Mouse (Mus musculus): ENCODE measurements at regions not wholly inside any gene's neighbourhood (a gene's known extent, or its start where the extent isn't known, plus 50 kb on each side); places are given as distances from the start of the nearest gene placed in this dataset.
"Not testable (repeated sequence)": the region's sequence is repeated elsewhere in the genome, so short reads cannot be mapped to it uniquely, and the experiment has no call there.

GRCm38 (mm10) chr15:52406156-52406885, 1478.4 kb upstream of the Gm7489 start:
- no peak for DNase-seq

- DNase-seq: peak; percentile 23
Observed at GRCm38 (mm10) chr15:52412869-52413771, 1471.6 kb upstream of the Gm7489 start.

- DNase-seq: no peak
Observed at GRCm38 (mm10) chr15:52425976-52426375, 1458.7 kb upstream of the Gm7489 start.

GRCm38 (mm10) chr15:52430491-52431158, 1454.1 kb upstream of the Gm7489 start:
- DNase-seq: no peak

GRCm38 (mm10) chr15:52433639-52434038, 1451.1 kb upstream of the Gm7489 start:
- no peak for DNase-seq

GRCm38 (mm10) chr15:52438403-52438802, 1446.3 kb upstream of the Gm7489 start:
- peak; percentile 18 for DNase-seq

- DNase-seq: peak; percentile 82
Observed at GRCm38 (mm10) chr15:52458782-52459181, 1425.9 kb upstream of the Gm7489 start.

GRCm38 (mm10) chr15:52459315-52459714, 1425.4 kb upstream of the Gm7489 start:
- no peak for DNase-seq

- DNase-seq: no peak
Observed at GRCm38 (mm10) chr15:52464226-52465138, 1420.2 kb upstream of the Gm7489 start.

- not testable (repeated sequence) for DNase-seq
Observed at GRCm38 (mm10) chr15:52478124-52478523, 1406.6 kb upstream of the Gm7489 start.

GRCm38 (mm10) chr15:52480834-52481233, 1403.9 kb upstream of the Gm7489 start:
- no peak for DNase-seq

GRCm38 (mm10) chr15:52483598-52484165, 1401.0 kb upstream of the Gm7489 start:
- DNase-seq: no peak

GRCm38 (mm10) chr15:52484276-52484675, 1400.4 kb upstream of the Gm7489 start:
- no peak for DNase-seq

- DNase-seq: no peak
Observed at GRCm38 (mm10) chr15:52505278-52505831, 1379.4 kb upstream of the Gm7489 start.

GRCm38 (mm10) chr15:52506930-52507329, 1377.8 kb upstream of the Gm7489 start:
- DNase-seq: peak; percentile 27

GRCm38 (mm10) chr15:52508609-52509008, 1376.1 kb upstream of the Gm7489 start:
- DNase-seq: no peak

GRCm38 (mm10) chr15:52510137-52510536, 1374.6 kb upstream of the Gm7489 start:
- DNase-seq: no peak

- no peak for DNase-seq
Observed at GRCm38 (mm10) chr15:52536594-52536993, 1348.1 kb upstream of the Gm7489 start.

- DNase-seq: no peak
Observed at GRCm38 (mm10) chr15:52558682-52559081, 1326.0 kb upstream of the Gm7489 start.

GRCm38 (mm10) chr15:52564078-52564477, 1320.6 kb upstream of the Gm7489 start:
- no peak for DNase-seq

- peak; percentile 4 for DNase-seq
Observed at GRCm38 (mm10) chr15:52565449-52565851, 1319.3 kb upstream of the Gm7489 start.

GRCm38 (mm10) chr15:52570256-52570655, 1314.5 kb upstream of the Gm7489 start:
- no peak for DNase-seq
